Mouse (Mus musculus) thymus, postnatal 4 days (tissue): ENCODE measurements around the gene Cfap69.
"Not testable (repeated sequence)": the region's sequence is repeated elsewhere in the genome, so short reads cannot be mapped to it uniquely, and the experiment has no call there.

Experiments
- DNase-seq: peaks from one replicate; pipeline ENCODE4 v3.0.0; 2021

Gene Cfap69

DNA sequence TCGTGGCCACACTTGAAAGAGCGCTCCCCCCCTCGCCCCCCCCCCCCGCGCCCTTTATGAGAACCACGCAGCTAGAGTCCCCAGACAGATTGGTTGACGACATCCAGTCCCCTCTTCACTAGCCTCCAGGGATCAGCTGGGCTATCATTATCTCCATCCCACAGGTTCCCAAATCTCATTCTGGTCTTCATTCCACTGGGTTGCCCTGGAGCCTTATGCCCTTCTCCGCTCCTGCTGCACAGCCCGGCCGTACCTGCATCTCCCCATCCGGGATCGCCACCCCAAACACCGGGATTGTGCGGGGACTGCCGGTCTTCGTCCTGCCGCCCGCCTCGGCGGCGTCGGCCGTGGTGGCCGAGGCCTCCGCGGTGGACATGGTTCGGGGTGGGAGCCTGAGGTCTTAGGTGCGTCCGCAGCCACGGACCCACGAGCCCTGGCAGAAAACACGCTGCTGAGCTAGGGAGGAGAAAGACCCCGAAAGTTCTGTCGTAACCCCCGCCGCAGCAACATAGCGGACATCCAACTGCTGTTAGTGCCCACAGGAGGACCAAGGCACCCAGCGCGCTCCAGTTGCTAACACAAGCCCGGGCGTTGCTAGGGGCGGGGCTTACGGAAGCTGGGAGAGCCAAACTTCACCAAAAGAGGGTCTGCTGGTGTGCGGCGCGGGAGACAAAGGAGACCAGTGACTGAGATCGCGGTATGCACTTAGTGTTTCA is at the start of gene Cfap69:
TSS of gene Cfap69 (minus strand) at position 585 of the 716 bp plus-strand sequence.
- DNase-seq: peak; percentile 64

DNA sequence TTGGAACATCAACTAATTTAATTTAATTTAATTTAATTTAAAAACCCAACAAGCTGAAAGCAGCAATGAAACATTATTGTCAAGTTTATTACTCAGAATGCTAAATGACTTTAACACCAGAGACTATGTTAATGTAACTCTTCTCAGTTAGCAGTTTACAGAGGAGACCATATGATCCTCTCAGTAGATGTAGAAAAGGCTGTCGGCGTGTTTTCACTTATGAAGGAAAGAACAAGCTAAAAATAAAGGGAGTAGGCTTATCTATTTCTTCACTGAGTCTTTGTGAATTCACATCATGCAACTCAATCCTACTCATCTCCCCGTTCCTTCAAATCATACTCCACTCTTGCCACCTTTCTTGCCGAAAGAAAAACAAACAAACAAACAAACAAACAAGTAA is 47.0 kb upstream of the Cfap69 start:
- no peak for DNase-seq

DNA sequence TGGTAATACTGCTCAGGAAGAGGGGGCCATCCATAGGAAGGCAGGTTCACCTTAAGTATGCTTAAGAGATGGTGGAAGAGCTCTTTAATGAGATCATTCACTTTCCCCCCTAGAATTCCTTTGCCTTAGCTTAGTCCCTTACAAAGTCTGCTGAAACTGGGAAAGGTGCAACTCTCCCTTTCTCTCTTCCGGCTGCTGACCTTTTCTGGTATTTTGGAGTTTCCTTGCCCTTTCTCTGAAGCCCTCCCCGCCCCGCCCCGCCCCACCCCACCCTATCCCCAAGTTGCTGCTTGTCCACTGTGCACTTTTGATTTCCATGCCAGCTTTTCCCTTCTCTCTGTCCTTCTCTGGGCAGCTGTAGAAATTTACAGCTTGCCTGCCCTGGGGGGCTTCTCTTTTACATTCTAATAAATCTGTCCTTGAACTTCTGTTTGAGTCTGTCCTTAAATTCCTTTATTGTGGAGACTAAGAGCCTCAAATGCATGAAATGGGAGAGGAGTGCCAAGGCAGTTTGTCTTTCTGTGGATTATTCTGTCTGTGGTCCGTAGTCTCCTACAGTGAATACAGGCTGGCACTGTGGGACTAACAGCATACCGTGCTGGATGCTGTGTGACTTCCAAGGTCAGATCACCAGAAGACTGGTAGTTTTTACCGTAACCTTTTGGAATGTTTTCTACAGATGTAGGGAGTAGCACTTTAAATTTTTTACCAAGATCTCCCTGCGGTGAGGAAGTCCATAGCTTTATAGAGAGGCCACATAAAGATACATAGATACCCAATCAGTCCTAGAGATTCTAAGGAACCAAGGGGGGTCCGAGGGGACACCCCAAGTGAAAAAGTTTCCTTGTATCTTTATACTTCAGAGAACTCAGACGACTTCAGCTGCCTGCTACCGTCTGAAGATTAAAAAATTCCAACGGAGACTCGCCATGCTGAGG is 43.6 kb upstream of the Cfap69 start:
- DNase-seq: no peak

DNA sequence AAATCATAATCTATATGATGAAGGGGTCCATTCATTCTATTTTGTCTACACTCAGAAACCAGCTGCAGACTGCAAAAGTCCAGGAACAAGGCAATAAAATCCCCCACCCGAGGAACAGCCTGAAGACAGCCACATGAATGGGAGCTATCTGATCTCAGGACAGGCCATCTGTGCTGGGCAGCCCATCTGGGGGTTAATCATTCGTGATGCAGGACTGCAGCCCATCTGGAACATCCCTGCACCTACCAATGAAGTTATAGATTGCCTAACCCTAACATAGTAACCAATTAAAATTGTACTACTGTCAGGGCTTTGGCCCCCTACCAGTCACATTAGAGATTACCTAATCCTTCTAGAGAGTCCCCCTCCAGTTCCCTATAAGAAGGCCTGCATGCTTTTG is 41.0 kb upstream of the Cfap69 start:
- DNase-seq: no peak

DNA sequence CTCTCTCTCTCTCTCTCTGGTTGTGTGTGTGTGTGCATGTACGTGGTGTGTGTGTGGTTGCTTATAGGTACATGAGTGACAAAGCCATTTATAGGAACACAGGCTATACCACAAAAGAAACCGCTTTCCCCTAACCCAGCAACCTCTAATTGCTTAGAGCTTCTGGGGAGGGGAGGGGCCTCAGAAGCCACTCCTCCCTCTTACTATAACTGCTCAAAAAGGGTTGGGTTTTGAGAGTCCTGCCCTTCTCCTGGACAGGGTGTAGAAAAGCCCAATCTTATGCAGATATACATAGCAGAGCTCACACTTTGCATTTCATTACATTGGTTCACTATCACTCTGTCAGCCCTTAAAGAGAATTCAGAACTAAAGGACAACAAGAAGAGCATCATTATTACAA is 36.3 kb upstream of the Cfap69 start:
- DNase-seq: no peak

- DNase-seq: no peak
These were observed 34.8 kb upstream of the Cfap69 start for GRCm38 (mm10) chr5:5698830-5699229.

GRCm38 (mm10) chr5:5695401-5695942 is 31.4 kb upstream of the Cfap69 start:
- no peak for DNase-seq

GRCm38 (mm10) chr5:5693956-5694653 is 30.1 kb upstream of the Cfap69 start, which contains the start of gene Steap2:
Gene Steap2, minus strand, starts transcription at chr5:5694578.
- peak; percentile 17 for DNase-seq

- DNase-seq: no peak
These were observed 29.5 kb upstream of the Cfap69 start for GRCm38 (mm10) chr5:5693541-5693955.

DNA sequence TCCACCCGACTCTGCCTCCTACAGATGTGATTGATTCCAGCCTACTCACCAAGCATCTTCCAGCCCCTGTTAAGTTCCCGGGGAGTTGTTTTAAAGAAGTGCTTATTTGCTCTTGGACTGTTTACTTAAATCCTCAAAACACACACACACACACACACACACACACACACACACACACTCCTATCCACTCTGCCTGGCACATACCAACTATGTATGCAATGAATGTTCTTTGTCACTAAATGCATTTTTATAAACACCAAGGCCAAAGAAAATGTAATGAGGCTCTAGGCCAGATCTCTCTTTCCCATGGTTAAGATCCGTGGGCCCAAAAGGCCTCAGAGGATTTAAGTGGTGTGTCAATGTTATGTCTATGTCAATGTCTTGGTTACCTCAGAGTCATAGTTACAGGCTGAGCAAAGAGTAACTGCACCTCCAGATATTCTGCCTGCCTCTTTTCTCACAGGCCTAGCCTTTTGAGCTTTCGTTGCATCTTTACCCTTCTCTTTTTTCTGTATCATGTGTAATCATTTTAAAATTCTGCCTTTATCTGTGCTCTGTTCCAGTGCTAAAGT is 28.2 kb upstream of the Cfap69 start:
- no peak for DNase-seq

GRCm38 (mm10) chr5:5688945-5689540 is 25.0 kb upstream of the Cfap69 start:
- DNase-seq: no peak

DNA sequence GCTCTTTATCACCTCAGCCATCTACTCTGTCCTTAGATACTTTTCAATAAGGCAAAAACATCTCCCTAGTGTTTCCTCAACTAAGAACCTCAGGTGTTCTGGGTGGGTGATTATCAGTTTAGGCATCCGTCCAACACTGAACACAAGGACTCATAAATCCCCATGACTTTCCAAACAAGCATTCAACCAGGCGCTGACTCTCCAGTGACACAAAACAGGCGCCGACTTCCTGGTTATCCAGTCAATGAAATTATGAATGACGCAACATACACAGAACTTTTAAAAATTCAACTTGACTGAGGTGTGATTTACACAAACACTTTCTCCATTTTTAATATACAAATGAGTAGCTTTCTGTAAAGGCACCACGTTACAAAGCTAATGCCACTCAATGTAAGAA is 24.2 kb upstream of the Cfap69 start:
- no peak for DNase-seq

DNA sequence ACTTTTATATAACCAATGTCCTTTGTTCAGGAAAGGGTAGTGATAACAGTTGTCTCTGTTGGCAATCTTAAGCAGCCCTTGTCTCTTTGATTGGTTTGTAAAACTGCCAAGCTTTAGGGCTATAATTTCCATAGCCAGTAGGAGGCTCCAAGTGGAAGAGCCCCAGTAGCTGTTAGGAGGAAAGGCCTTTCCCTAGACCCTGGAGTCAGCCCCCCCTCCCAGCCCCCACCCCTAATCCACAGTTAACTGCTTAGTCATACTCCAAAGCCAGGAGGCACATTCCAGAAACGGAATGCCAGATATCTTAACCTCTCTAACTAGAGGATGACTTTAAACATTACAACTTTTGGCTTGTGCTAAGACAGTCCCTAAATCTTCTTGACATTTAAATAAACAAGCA is 22.9 kb upstream of the Cfap69 start:
- DNase-seq: no peak

- DNase-seq: not testable (repeated sequence)
These were observed 20.9 kb upstream of the Cfap69 start for GRCm38 (mm10) chr5:5684946-5685345.

DNA sequence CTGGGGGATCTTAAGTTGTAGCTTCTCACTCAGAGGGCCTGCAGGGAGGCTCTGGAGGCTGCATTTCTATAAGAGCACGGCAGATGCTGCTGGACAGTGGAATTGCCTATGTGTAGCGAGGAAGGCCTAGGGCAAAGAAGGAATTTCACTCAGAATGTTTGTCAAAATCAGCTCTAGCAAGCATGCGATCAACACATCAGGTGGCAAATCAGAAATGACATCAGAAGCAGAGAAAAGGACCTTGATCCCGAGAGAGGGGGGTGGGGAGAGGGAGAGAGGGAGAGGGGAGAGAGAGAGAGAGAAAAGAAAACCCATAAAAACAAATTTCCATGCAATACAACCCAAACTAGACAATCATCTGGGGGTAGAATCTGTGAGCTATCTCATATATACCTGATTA is 19.3 kb upstream of the Cfap69 start:
- no peak for DNase-seq

GRCm38 (mm10) chr5:5679459-5679858 is 15.4 kb upstream of the Cfap69 start:
- no peak for DNase-seq

- no peak for DNase-seq
These were observed 12.0 kb upstream of the Cfap69 start for GRCm38 (mm10) chr5:5676082-5676481.

- no peak for DNase-seq
These were observed 4.9 kb upstream of the Cfap69 start for GRCm38 (mm10) chr5:5668920-5669319.

- DNase-seq: no peak
These were observed 410 bp upstream of the Cfap69 start for GRCm38 (mm10) chr5:5664371-5664926.

DNA sequence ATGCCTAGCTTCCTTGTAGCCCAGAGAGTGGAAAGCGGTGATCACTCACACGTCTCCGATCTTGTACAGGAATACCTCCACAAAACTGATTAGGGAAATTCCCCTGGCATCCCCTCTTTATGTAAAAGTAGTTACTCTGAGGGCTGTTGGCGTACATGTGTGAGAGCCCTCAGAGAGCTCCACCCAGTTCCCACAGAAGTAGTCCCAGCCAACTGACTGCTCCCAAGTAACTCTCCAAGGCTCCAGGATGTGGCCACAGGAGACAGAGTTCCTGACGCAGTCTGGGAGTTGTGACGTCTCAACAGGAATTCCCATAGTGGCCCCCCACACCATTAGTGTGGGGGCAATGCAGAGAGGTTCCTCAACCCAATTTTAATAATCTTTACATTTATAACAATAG is 982 bp downstream of the Cfap69 start:
- no peak for DNase-seq

DNA sequence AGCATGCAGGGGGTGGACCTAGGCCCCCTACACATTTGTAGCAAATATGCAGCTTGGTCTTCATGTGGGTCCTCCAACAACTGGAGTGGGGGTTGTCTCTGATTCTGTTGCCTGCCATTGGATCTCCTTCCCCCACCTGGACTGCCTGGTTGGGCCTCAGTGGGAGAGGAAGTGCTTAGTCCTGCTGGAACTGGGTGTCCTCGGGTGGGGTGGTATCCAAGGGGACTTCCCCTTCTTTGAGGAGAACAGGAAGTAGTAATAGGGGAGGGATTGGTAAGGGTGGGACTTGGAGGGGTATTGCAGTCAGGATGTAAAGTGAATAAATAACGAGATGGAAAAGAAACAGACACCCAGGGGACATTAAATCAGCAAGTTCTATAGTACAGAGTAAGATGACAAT is 5.4 kb downstream of the Cfap69 start:
- no peak for DNase-seq

GRCm38 (mm10) chr5:5657932-5658331 is 6.1 kb downstream of the Cfap69 start:
- no peak for DNase-seq
